Mouse (Mus musculus) forebrain, embryonic 11.5 days (tissue): ENCODE measurements at regions not wholly inside any gene's neighbourhood (a gene's known extent, or its start where the extent isn't known, plus 50 kb on each side); places are given as distances from the start of the nearest gene placed in this dataset.

Experiments
- ATAC-seq: fragments of 200-750 bp; cut with Nextera tagmentation; replicated peaks from 2 replicates; pipeline ENCODE4 v1.8.0; 2017; ENCODE audit warnings: moderate TSS enrichment; ENCODE audit not compliant: low FRiP score
- DNase-seq: peaks from one replicate; pipeline ENCODE4 v3.0.0-alpha.2; 2017; ENCODE audit warnings: low spot score
- H3K27ac ChIP-seq: fragments of 300-500 bp; sonication (generic); 2 replicates; pipeline ENCODE4 v1.5.1; 2014; ENCODE audit warnings: low read depth, low read length
- H3K27me3 ChIP-seq: fragments of 300-500 bp; sonication (generic); 2 replicates; pipeline ENCODE4 v1.6.1; 2014; ENCODE audit warnings: mild to moderate bottlenecking, low read length, mixed read lengths; ENCODE audit not compliant: control insufficient read depth, insufficient read depth
- H3K36me3 ChIP-seq: fragments of 300-500 bp; sonication (generic); 2 replicates; pipeline ENCODE4 v1.6.1; 2014; ENCODE audit warnings: mild to moderate bottlenecking, low read length, moderate library complexity, mixed read lengths; ENCODE audit not compliant: control insufficient read depth, insufficient read depth
- H3K4me1 ChIP-seq: fragments of 300-500 bp; sonication (generic); replicated peaks from 2 replicates; pipeline ENCODE4 v1.6.1; 2014; ENCODE audit warnings: low read length, mixed read lengths; ENCODE audit not compliant: control insufficient read depth, insufficient read depth
- H3K4me2 ChIP-seq: fragments of 300-500 bp; sonication (generic); 2 replicates; pipeline ENCODE4 v1.6.1; 2014; ENCODE audit warnings: low read depth, mild to moderate bottlenecking, low read length, moderate library complexity, mixed read lengths; ENCODE audit not compliant: severe bottlenecking
- H3K4me3 ChIP-seq: fragments of 300-500 bp; sonication (generic); 2 replicates; pipeline ENCODE4 v1.5.1; 2014; ENCODE audit warnings: low read depth, low read length
- H3K9ac ChIP-seq: fragments of 300-500 bp; sonication (generic); 2 replicates; pipeline ENCODE4 v1.6.1; 2014; ENCODE audit warnings: low read length
- H3K9me3 ChIP-seq: fragments of 300-500 bp; sonication (generic); 2 replicates; pipeline ENCODE4 v1.6.1; 2016; ENCODE audit warnings: low read length, mixed read lengths; ENCODE audit not compliant: control insufficient read depth
- WGBS: fragments of 180-500 bp; shearing (Covaris S2); extraction: QIAGEN DNeasy Blood & Tissue Kit; methylation state at CpG from one replicate; pipeline ENCODE4 v1.1.7; 2014; 5-methylcytosine and 5-hydroxymethylcytosine counted together

DNA sequence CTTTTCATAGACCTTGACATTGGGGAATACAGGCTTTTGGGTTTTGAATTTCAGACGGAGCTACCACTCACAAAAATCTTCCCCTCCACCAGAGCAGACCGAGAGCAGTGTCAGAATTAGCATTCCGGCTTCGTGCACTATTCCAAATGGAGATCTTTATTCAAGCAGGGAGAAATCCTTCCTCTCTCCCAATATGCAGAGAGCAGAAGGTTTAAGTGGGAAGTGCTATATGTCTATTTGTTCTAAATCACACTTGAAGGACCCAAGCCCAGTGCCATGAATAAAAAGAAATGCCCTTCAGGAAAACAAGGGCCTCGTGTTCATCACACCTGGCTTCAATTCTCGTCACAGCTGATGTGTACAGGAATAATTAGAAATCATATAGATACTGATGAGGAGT is 426.3 kb downstream of the Gbe1 start:
- ATAC-seq: no peak
- no peak for DNase-seq
- H3K4me2 ChIP-seq: no peak overlapping the region
- H3K27me3 ChIP-seq: no peaks in the 10 kb centered on the region
- H3K4me1 ChIP-seq: no peaks in the 10 kb centered on the region
- H3K9ac ChIP-seq: no peak overlapping the region
- WGBS: 74% methylated on average over 6 of the region's 6 CpGs
- H3K27ac ChIP-seq: no peak overlapping the region
- no peaks in the 10 kb centered on the region for H3K9me3 ChIP-seq
- no peaks in the 10 kb centered on the region for H3K36me3 ChIP-seq
- no peak overlapping the region for H3K4me3 ChIP-seq

DNA sequence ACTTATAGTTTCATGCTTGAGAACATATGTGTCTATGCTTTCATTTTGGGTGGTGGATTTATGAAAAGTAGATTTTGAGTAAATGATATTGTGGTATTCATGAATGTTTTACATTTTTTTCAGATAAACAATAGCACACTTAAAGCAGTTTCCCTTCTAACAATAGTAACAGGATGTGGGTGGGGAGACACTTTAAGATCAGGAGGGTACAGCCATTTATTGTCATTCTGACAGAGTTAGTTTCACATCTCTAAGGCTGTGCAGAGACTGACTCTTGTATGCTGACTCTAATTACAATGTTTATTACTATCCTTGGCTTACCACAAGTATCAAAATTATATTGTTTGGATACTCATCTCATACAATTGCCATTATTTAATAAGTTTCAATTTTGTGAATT is 440.5 kb downstream of the Gbe1 start:
- ATAC-seq (no peak), DNase-seq (no peak)
- H3K36me3 ChIP-seq: no peaks in the 10 kb centered on the region
- H3K4me1 ChIP-seq: no peaks in the 10 kb centered on the region
- H3K27me3 ChIP-seq: no peaks in the 10 kb centered on the region
- no peak overlapping the region for H3K9ac ChIP-seq
- H3K27ac ChIP-seq: no peak overlapping the region
- no peak overlapping the region for H3K4me3 ChIP-seq
- H3K4me2 ChIP-seq: no peak overlapping the region
- no peaks in the 10 kb centered on the region for H3K9me3 ChIP-seq

DNA sequence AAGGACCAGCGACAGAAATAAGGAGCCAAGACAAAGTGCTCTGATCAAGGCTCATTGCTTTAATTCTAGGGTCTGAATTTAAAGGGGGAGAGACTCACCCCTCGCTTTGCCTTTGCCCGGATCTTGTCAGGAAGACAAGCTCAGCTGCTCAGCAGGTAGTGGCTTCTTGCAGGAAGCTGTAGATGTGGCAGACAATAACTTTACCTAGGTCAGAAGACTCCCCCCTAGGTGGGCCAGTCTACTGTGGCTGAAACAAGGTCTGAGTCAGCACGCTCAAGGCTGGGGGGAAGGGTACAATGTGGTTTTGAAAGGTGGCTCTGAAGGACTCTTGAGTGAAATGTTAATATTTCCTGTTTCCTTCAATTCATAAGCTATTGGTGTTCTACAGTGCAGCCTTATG is 484.3 kb downstream of the Gbe1 start:
- Histone ChIP-seq H3K36me3 (no peaks in the 10 kb centered on the region), H3K9me3 (no peaks in the 10 kb centered on the region), H3K4me2 (no peak overlapping the region), H3K9ac (no peak overlapping the region), H3K27me3 (no peaks in the 10 kb centered on the region), H3K27ac (no peak overlapping the region), H3K4me1 (no peaks in the 10 kb centered on the region), H3K4me3 (no peak overlapping the region)
- WGBS: 77% methylated on average over 4 of the region's 4 CpGs
- ATAC-seq: no peak
- no peak for DNase-seq

DNA sequence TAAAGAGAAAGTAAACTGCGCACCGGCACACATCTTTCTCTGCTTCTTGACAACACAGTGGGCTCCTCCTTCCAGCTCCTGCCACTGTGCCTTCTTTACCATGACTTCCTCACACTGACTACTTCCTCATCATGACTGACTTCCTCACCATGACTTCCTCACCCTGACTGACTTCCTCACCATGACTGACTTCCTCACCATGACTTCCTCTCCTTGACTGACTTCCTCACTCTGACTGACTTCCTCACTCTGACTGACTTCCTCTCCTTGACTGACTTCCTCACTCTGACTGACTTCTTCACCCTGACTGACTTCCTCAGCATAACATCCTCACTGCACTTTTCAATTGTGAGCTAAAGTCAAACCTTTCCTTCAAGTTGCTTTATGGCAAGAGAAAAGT is 489.8 kb downstream of the Gbe1 start:
- WGBS: 97% methylated on average over 2 of the region's 2 CpGs
- no peak for DNase-seq
- no peak overlapping the region for H3K4me2 ChIP-seq
- H3K27me3 ChIP-seq: no peaks in the 10 kb centered on the region
- no peaks in the 10 kb centered on the region for H3K4me1 ChIP-seq
- H3K36me3 ChIP-seq: no peaks in the 10 kb centered on the region
- H3K9ac ChIP-seq: no peak overlapping the region
- no peaks in the 10 kb centered on the region for H3K9me3 ChIP-seq
- ATAC-seq: no peak
- no peak overlapping the region for H3K27ac ChIP-seq
- H3K4me3 ChIP-seq: no peak overlapping the region

DNA sequence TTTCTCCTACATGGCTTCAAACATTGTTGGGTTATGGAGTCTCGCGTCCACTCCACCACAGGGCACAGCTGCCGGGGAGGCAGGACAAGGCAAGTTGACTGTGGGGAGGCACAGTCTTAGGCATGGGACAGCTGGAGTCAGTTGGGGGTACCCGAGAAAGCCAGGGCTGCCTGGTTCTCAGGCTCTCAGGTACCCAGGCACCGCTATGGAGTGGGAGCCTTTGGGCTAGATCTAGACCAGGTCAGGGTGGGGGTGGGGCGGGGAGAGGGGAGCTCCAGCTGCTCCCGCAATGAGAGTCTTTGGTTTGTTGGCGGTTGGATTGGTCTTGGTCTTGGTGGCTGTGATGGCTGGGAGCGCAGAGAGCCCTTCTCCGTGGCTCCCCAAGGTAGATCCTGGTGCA is 512.2 kb downstream of the Gbe1 start:
- WGBS: 94% methylated on average over 10 of the region's 10 CpGs
- H3K4me2 ChIP-seq: no peak overlapping the region
- ATAC-seq: no peak
- no peak overlapping the region for H3K4me3 ChIP-seq
- H3K9ac ChIP-seq: no peak overlapping the region
- H3K9me3 ChIP-seq: no peaks in the 10 kb centered on the region
- H3K27ac ChIP-seq: no peak overlapping the region
- H3K27me3 ChIP-seq: no peaks in the 10 kb centered on the region
- no peaks in the 10 kb centered on the region for H3K4me1 ChIP-seq
- H3K36me3 ChIP-seq: no peaks in the 10 kb centered on the region
- DNase-seq: no peak

DNA sequence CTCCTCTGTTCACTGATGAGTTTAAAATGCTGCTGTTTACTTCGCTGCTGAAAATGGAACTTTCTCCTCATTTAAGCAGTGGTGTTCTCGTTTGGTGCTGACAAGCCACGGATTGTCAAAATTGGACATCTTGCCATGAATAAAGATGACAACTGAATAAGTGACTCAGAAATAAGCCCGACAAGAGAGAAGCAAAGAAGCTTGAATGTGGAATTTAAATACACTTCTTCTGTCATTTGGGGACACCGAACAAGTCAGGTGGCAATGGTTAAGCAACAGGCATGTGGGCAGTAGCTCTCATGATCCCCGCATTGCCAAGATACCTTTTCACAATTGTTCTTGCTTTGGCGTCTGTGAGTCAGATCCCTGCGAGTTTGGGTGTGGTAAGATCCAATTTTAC is 521.3 kb downstream of the Gbe1 start:
- no peak for ATAC-seq
- Histone ChIP-seq H3K4me1 (no peaks in the 10 kb centered on the region), H3K9ac (no peak overlapping the region), H3K9me3 (no peaks in the 10 kb centered on the region), H3K4me2 (no peak overlapping the region), H3K27ac (no peak overlapping the region), H3K4me3 (no peak overlapping the region), H3K36me3 (no peaks in the 10 kb centered on the region), H3K27me3 (no peaks in the 10 kb centered on the region)
- DNase-seq: no peak
- WGBS: 91% methylated on average over 8 of the region's 8 CpGs

DNA sequence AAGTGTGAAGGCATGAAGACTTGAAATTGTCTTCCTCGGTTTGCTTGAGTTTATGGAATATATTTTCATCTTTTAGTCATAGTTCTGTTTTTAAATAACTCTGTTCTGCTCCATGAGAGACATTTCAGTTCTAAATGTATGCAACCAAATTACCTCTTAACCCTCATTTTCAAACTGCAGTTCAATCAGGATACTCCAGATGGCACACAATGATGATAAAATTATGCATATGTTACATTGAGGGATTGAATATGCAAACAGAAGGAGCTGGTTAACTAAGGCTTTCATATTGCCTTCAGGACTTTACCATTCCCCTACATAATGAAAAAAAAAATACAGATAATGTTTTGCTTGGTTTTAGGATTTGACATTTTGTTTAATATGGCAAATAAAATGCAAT is 524.4 kb downstream of the Gbe1 start:
- Histone ChIP-seq H3K9me3 (no peaks in the 10 kb centered on the region), H3K4me1 (no peaks in the 10 kb centered on the region), H3K27me3 (no peaks in the 10 kb centered on the region), H3K36me3 (no peaks in the 10 kb centered on the region), H3K27ac (no peak overlapping the region), H3K4me2 (no peak overlapping the region), H3K4me3 (no peak overlapping the region), H3K9ac (no peak overlapping the region)
- DNase-seq: no peak
- WGBS: 93% methylated on average over 1 of the region's 1 CpGs
- no peak for ATAC-seq

DNA sequence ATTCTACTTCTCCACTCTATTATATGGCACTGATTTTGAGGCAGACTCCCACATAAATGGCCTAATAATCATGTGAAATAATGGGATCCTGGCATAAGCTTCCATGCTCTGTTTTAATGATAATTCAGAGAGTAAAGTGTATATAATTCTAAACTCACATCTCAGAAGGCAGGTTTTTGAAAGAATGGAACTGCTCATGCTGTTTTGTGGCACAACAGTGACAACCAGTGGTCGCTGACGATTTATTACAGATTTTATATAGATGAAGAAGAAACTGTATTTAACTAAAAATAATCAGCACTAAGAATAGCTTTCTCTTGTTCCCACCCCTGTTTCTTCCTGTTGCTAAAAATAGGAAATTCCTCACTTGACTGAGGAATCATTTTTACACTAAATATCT is 554.5 kb downstream of the Gbe1 start:
- H3K4me3 ChIP-seq: no peak overlapping the region
- DNase-seq: no peak
- ATAC-seq: no peak
- H3K27me3 ChIP-seq: no peaks in the 10 kb centered on the region
- no peak overlapping the region for H3K4me2 ChIP-seq
- no peaks in the 10 kb centered on the region for H3K9me3 ChIP-seq
- H3K9ac ChIP-seq: no peak overlapping the region
- no peaks in the 10 kb centered on the region for H3K36me3 ChIP-seq
- 65% methylated on average over 2 of the region's 2 CpGs for WGBS
- H3K27ac ChIP-seq: no peak overlapping the region
- H3K4me1 ChIP-seq: no peaks in the 10 kb centered on the region

DNA sequence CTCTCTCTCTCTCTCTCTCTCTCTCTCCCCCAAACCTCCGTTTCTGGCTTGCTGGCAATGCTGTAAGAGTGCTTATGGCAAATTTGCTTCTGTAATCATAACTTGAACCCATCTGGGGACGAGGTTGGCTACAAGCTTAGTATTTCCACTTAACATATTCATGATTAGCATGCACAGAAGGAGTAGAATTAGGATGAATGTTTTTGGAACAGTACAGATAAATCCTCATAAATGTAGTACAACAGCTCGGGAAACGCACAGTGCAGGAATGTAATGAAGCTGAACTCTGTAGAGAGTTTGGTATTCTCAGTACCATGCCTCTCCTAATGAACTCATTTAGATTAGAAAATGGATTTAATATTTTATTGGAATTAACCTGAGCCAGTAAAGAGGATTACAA is 555.5 kb downstream of the Gbe1 start:
- no peaks in the 10 kb centered on the region for H3K9me3 ChIP-seq
- no peak overlapping the region for H3K9ac ChIP-seq
- H3K27ac ChIP-seq: no peak overlapping the region
- DNase-seq (no peak), ATAC-seq (no peak)
- no peaks in the 10 kb centered on the region for H3K36me3 ChIP-seq
- no peaks in the 10 kb centered on the region for H3K27me3 ChIP-seq
- H3K4me1 ChIP-seq: no peaks in the 10 kb centered on the region
- H3K4me2 ChIP-seq: no peak overlapping the region
- 80% methylated on average over 4 of the region's 4 CpGs for WGBS
- no peak overlapping the region for H3K4me3 ChIP-seq
